Mouse (Mus musculus) stomach, postnatal 0 days (tissue): Measurements from ENCODE around the gene Podnl1. TPM values are rescaled to one million over a fixed set of nuclear protein-coding genes. Genes with fewer than 3 reads are reported as not detected.

Experiments
- ATAC-seq: fragments of 200-750 bp; cut with Nextera tagmentation; 2 replicates; pipeline ENCODE4 v1.8.0; 2017; ENCODE audit not compliant: low FRiP score, low TSS enrichment
- DNase-seq: peaks from one replicate; pipeline ENCODE4 v3.0.0-alpha.2; 2016; ENCODE audit warnings: low spot score
- H3K27ac ChIP-seq: fragments of 300-500 bp; sonication (generic); replicated peaks from 2 replicates; pipeline ENCODE4 v1.5.1; 2014; ENCODE audit warnings: mild to moderate bottlenecking, control low read depth
- H3K27me3 ChIP-seq: fragments of 300-500 bp; sonication (generic); 2 replicates; pipeline ENCODE4 v1.6.1; 2014; ENCODE audit warnings: low read length; ENCODE audit not compliant: control insufficient read depth, insufficient read depth
- H3K36me3 ChIP-seq: fragments of 300-500 bp; sonication (generic); 2 replicates; pipeline ENCODE4 v1.6.1; 2014; ENCODE audit warnings: low read length, mixed read lengths; ENCODE audit not compliant: control insufficient read depth, insufficient read depth
- H3K4me1 ChIP-seq: fragments of 300-500 bp; sonication (generic); replicated peaks from 2 replicates; pipeline ENCODE4 v1.6.1; 2014; ENCODE audit warnings: antibody characterized with exemption; ENCODE audit not compliant: control insufficient read depth, insufficient read depth
- H3K4me2 ChIP-seq: fragments of 300-500 bp; sonication (generic); replicated peaks from 2 replicates; pipeline ENCODE4 v1.6.1; 2014; ENCODE audit warnings: low read depth, mild to moderate bottlenecking, control low read depth, moderate library complexity
- H3K4me3 ChIP-seq: fragments of 300-500 bp; sonication (generic); 2 replicates; pipeline ENCODE4 v1.5.1; 2014; ENCODE audit warnings: low read depth, low read length, control low read depth
- H3K9ac ChIP-seq: fragments of 300-500 bp; sonication (generic); 2 replicates; pipeline ENCODE4 v1.6.1; 2014; ENCODE audit warnings: mild to moderate bottlenecking, low read length, control low read depth, mixed read lengths
- H3K9me3 ChIP-seq: fragments of 300-500 bp; sonication (generic); 2 replicates; pipeline ENCODE4 v1.6.1; 2016; ENCODE audit warnings: low read length; ENCODE audit not compliant: control insufficient read depth
- CTCF ChIP-seq: IDR thresholded peaks from 2 replicates; pipeline ENCODE4 v1.5.1; 2016; ENCODE audit warnings: antibody characterized with exemption, low read depth, mild to moderate bottlenecking, moderate library complexity
- EP300 ChIP-seq: optimal IDR thresholded peaks from 2 replicates; pipeline ENCODE3; 2016; ENCODE audit warnings: antibody characterized with exemption
- WGBS: fragments of 180-500 bp; shearing (Covaris S2); extraction: QIAGEN DNeasy Blood & Tissue Kit; methylation state at CpG from one replicate; pipeline ENCODE4 v1.1.7; 2014; 5-methylcytosine and 5-hydroxymethylcytosine counted together
- polyA plus RNA-seq: library from polyadenylated mRNA; unstranded; fragments of >200 nt; fragmentation: Nextera tagmentation; extraction: Ambion mirVana; gene quantifications from 2 replicates; pipeline ENCODE4 v1.2.1, GENCODE M21; 2015

Podnl1 gene
- polyA plus RNA-seq, 1 experiment from 2014 or later, result 0.11 TPM

DNA sequence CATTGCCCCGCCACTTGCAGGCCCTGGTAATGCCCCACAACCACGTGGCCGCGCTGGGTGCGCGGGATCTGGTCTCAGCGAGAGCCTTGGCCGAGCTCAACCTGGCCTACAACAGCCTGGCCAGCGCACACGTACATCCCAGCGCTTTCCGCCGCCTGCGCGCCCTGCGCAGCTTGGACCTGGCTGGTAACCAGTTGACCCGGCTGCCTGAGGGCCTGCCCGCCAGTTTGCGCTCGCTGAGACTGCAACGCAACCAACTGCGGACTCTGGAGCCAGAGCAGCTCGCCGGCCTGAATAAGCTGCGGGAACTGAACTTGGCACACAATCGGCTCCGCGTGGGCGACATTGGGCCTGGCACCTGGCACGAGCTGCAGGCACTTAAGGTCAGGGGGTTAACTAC lies 5.0 kb downstream of the Podnl1 start:
- Histone ChIP-seq H3K27ac (no peak overlapping the region), H3K9ac (no peak overlapping the region), H3K4me3 (no peak overlapping the region), H3K36me3 (peaks cover 22% of the 10 kb centered on the region), H3K9me3 (no peaks in the 10 kb centered on the region), H3K4me1 (no peaks in the 10 kb centered on the region), H3K4me2 (no peak overlapping the region), H3K27me3 (no peaks in the 10 kb centered on the region)
- DNase-seq (no peak), ATAC-seq (no peak)
- TF ChIP-seq EP300 (no peak), CTCF (no peak)
- WGBS, result 45% methylated on average over 30 of the region's 30 CpGs

DNA sequence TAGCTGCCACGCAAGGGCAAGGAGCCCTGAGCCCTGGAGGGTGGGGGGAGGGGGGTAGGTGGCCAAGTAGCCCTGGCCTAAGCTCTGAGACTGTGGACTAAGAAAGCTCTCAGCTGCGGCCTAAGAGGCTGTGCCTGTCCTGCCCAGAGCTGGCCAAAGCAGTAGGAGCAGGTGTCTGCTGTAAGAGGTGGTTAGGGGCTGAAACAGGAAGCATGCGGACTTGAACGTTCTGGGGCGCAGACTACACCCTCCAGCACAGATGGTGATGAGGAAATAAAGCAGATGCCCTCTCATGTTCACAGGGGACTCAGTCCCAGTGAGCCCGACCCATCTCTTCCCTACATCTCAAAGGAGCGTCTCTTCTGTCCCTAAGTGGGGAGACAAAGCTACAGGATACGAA lies 6.4 kb downstream of the Podnl1 start:
- no peaks in the 10 kb centered on the region for H3K27me3 ChIP-seq
- H3K4me1 ChIP-seq, result no peaks in the 10 kb centered on the region
- H3K4me2 ChIP-seq, result no peak overlapping the region
- DNase-seq (no peak), ATAC-seq (no peak)
- H3K27ac ChIP-seq, result no peak overlapping the region
- H3K9me3 ChIP-seq, result no peaks in the 10 kb centered on the region
- peaks cover 34% of the 10 kb centered on the region for H3K36me3 ChIP-seq
- TF ChIP-seq EP300, result no peak
- WGBS, result 89% methylated on average over 8 of the region's 8 CpGs
- H3K4me3 ChIP-seq, result no peak overlapping the region
- no peak overlapping the region for H3K9ac ChIP-seq

DNA sequence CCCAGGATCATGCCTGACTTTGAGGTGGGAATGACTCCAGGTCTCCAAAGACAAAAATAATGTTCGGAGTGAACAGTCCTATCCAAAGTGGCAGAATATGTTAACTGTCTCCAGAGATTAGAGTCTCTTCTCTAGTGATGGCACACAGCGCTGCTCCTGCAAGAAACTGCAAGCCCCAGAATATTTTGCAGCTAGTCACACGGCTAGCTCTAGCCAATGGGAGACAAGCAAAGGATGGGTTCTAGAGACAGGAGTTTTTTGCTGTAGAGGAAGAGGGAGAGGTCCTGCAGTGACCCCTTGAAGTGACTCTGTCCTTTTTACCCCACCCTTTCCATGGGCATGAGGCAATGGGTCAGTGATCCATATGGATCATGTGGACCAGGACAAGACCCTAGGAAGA lies 12.1 kb downstream of the Podnl1 start:
- DNase-seq, result no peak
- no peak overlapping the region for H3K27ac ChIP-seq
- H3K36me3 ChIP-seq, result peaks cover 72% of the 10 kb centered on the region
- no peak overlapping the region for H3K9ac ChIP-seq
- no peak overlapping the region for H3K4me3 ChIP-seq
- H3K9me3 ChIP-seq, result no peaks in the 10 kb centered on the region
- WGBS, result 89% methylated on average over 3 of the region's 3 CpGs
- H3K4me1 ChIP-seq, result no peaks in the 10 kb centered on the region
- TF ChIP-seq EP300 (no peak), CTCF (no peak)
- ATAC-seq, result no peak
- H3K27me3 ChIP-seq, result no peaks in the 10 kb centered on the region
- no peak overlapping the region for H3K4me2 ChIP-seq

DNA sequence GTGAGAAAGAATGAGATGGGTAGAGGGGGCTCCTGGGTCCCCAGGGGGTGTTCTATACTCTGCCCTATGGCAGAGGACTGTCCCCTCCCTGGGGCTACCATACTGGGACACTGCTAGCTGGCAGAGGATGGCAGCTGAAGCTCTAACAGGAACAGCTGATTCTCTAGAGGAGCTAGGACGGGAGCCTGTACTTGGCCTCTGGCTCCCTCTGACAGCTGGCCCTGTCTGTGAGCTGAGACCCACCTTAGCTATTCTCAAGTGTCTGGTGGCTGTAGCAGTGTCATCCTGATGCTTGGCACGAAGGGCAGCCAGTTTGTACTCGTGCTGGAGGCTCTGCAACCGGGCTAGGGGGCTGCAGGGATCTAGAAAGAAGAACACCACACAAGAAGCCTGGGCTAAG lies 15.0 kb downstream of the Podnl1 start:
- Histone ChIP-seq H3K27ac (no peak overlapping the region), H3K9ac (no peak overlapping the region), H3K27me3 (no peaks in the 10 kb centered on the region), H3K4me3 (no peak overlapping the region), H3K4me1 (no peaks in the 10 kb centered on the region), H3K36me3 (peaks cover 58% of the 10 kb centered on the region), H3K9me3 (no peaks in the 10 kb centered on the region), H3K4me2 (no peak overlapping the region)
- 81% methylated on average over 4 of the region's 4 CpGs for WGBS
- no peak for TF ChIP-seq EP300
- no peak for TF ChIP-seq CTCF
- no peak for DNase-seq
- ATAC-seq, result no peak

DNA sequence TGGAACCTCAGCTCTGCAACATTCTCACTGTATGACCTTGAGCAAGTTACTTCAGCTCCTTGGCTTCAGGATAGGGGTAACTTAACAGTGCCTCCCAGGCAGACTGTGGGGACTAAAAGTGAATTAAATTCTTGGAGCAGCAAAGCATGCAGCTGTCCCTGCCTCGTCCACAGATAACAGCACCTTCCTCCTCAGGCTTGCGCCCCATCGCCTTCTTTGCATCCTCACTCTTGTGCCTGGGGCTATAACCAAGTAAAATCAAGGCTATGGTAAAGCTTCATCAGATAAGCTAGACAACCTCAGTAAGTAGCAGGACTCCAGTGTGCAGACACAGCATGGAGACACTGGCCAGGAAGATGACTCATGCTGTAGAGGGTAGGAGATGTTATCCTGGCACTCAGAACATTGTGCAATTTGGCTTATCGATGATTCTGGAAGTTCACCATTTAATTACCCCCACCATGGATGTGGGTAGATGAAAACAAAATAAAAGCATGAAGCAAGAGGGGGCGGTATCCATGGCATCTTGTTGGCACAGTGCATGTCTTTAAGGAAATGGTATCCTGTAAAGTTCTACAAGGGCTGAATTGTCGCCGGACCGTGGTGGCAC lies 19.0 kb downstream of the Podnl1 start:
- Histone ChIP-seq H3K27me3 (no peaks in the 10 kb centered on the region), H3K4me1 (peaks cover 5% of the 10 kb centered on the region; the same call in 1 of the 2 replicates), H3K27ac (no peak overlapping the region), H3K9me3 (no peaks in the 10 kb centered on the region), H3K4me2 (no peak overlapping the region), H3K36me3 (peaks cover 26% of the 10 kb centered on the region), H3K4me3 (no peak overlapping the region), H3K9ac (no peak overlapping the region)
- DNase-seq, result no peak
- TF ChIP-seq EP300 (no peak), CTCF (no peak)
- WGBS, result 88% methylated on average over 8 of the region's 8 CpGs
- ATAC-seq, result no peak

DNA sequence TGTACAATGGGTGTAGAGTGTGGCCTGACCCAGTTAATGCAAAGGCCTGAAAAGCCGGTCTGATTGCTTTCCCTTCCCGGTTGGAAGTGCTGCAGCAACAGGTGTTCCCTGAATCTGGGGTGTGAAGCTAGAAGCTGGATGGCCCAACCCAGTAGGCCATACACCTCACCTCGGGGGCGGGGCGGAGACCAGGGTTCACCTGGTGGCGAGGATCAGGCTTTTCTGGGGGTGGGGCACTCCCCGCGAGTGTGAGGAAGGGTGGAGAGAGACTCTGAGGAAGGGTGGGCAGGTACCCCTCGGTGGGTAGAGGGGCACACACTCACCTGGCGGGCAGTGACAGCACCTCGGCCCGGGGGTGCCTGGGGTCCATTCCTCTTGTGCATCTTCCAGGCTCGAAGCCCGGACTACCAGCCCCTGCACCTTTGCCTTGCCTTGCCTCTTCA lies 21.6 kb downstream of the Podnl1 start:
- peaks cover 11% of the 10 kb centered on the region for H3K36me3 ChIP-seq
- peak overlapping the region; percentile 86 for H3K9ac ChIP-seq
- ATAC-seq (peak; percentile 88), DNase-seq (peak; percentile 91)
- no peaks in the 10 kb centered on the region for H3K27me3 ChIP-seq
- peak overlapping the region; percentile 66 for H3K4me3 ChIP-seq
- WGBS, result 1% methylated on average over 14 of the region's 14 CpGs
- H3K4me2 ChIP-seq, result peak overlapping the region; percentile 92
- no peak for TF ChIP-seq CTCF
- TF ChIP-seq EP300, result peak; percentile 64
- peak overlapping the region; percentile 95 for H3K27ac ChIP-seq
- H3K9me3 ChIP-seq, result no peaks in the 10 kb centered on the region
- H3K4me1 ChIP-seq, result peaks cover 5% of the 10 kb centered on the region; the same call in 1 of the 2 replicates
